Mouse (Mus musculus): ENCODE measurements around the gene Mtcp1.
A peak's percentile ranks its signal among the peaks of the same experiment; 100 is the strongest.

Mtcp1 gene

DNA sequence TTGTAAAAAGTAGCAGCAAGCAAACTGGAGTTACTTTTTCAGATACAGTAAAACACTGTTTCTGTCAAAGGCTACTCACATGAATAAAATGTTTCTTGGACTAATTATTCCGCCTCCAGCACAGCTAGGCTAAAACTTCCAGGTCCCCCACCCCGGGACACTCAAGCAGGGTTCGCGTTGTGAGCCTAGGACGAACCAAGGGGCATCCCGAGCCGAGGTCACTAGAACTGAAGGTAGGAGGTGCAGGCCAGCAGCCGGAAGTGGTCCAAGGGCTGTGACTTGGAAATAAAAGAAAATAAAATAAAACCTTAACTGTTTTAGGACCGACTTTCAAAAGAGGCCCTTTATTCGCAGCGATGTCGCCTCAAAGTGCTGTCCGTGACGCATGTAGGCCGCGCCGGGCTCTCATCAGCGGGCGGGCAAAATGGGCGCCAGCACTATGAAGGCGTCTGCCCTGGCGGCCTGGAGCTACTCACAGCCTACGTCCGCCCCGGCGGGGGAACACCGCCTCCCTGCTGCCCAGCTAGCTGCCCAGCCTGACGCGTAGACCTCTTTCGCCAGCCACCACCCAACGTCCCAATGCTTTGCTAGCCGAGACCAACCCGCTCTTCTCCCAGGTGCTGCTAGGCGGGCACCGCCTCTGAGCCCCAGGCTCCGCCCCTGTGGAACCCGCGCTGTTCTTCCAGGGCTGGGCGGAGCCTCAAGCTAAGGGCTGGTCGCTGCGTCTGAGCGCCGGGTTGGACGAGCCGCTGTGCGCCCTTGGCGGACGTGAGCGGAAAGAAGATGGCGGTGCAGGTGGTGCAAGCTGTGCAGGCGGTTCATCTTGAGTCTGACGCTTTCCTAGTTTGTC, at the start of gene Mtcp1, which contains the start of the genes Cmc4 and Brcc3:
Mtcp1 (minus strand) TSS at position 653 of the 850 bp plus-strand sequence.
Cmc4 (minus strand) TSS at position 649 of the 850 bp plus-strand sequence.
Brcc3 (plus strand) TSS at position 693 of the 850 bp plus-strand sequence.
- peak; percentile 93 for DNase-seq (ENCODE audit: low read depth, low spot score)

DNA sequence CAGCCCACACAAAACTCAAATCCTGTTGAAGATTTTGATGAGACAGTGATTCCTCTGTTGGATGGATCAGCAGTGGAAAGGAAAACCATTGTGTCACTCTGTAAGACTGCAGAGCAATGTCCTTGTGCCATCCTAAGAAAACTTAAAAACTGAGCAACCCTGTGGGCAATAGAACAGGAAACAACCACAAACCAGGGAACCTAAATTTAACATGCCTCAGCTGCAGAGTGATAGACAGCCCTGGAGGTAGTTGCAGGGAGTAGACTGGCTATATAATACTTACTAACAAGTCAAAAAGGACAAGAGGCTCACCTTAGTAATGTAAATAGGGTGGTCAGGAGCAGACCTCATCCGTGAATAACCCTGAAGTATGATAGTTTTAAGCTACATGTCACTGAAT, 38.2 kb upstream of the Mtcp1 start:
- DNase-seq (ENCODE audit: low read depth, low spot score), result no peak

DNA sequence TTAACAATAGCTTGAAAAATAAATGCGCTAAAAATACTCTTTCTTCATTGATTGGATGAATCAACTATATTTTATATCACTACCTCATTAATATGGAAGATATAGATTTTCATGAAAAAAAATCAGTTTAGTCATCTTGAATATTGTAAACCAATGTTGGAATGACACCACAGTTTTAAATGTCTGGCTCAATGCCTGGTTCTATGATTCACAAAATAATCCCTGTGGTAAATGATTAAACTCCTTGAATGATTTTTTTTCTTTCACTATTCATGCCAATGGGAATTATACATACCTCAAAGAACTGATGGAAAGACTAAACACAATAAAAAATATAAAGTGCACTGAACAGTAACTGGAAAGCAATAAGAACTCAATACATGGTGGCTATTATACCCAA, 6.7 kb downstream of the Mtcp1 start:
- no peak for DNase-seq (ENCODE audit: low read depth, low spot score)

DNA sequence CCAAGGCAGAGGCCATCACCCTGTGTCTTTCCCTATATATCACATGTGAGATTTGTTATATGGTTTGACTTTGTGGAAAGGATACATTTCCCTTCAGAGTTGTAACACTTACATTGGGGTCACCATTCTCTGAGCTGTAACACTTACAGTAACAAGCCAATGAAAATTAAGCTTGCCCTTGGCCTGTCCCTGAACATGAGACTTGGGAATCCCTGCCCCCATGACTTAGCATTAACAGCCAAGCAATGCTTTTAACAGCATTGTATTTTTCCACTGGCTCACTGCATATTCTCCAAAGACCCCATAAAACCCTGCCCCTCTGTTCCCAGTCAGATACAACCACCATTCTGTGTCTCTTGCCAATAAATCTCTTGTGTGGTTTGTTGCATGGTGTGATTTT, 13.0 kb downstream of the Mtcp1 start:
- DNase-seq (ENCODE audit: low read depth, low spot score), result no peak

DNA sequence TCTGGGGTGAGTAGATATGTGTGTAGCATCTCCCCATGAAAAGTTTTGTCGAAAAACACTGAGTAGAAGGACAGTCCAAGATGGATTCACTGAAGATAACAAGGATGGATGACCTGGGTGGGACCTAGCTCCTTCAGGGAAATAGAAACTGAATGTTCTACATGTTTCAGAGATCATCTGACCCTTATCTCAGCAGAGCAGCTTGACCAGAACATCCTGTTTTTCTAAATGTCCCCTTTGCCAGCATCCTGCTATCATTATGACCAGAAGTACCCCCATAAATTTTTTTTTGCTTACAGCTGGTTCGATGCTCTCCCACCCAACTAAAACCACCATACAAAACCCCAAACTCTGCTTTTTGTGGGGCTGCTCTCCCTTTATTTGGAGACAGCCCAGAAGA, 13.7 kb downstream of the Mtcp1 start:
- DNase-seq (ENCODE audit: low read depth, low spot score), result no peak

DNA sequence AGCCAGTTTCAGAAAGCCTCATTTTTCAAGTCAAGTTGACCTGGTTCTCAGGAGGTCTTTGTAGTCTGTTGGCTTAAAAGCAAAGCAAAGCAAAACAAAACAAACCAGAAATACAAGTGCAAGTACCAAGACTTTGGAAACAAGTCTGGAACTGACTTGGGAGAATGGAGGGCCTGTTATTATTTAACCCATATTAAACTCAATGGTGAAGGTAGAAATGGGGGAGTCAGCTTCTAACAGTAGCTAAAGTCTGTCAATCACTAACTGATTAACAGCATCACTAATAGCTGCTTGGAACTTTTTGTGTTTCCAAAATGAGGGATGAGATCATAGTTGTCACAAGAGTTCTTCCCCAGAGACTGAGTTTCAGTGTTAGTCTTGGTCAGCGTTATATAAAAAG, 16.9 kb downstream of the Mtcp1 start:
- no peak for DNase-seq (ENCODE audit: low read depth, low spot score)

DNA sequence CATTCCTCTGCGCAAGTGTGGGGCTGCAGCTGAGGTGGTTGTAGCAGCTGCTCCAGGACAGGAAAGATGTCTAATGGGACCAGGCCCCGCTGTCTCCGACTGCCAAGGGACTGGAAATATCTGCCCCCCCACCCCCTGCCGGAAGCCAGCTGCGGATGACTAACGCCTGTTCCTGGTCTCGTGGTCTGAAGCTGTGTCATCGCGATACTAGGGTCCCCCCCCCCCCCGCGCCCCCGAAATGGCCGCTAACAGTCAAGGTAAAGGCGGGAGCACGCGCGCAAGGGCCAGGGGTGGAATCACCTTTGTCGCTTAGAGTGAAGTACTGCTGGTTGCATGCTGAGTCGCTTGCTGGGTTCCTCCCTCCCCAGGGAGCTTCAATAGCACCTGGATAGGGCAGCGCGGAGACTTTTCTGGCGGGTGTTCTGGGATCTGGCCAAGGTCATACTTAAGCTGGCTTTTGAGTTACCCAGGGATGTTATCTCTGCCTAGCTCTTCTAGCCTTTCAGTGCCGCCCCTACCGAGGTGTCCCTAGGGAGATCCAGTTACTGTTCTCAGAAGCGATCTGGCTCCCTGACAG, 34.1 kb downstream of the Mtcp1 start, which contains the start of the genes Fundc2 and F8:
Fundc2 (plus strand) TSS at position 205 of the 577 bp plus-strand sequence.
F8 (minus strand) TSS at position 421 of the 577 bp plus-strand sequence.
- DNase-seq (ENCODE audit: low read depth, low spot score), result peak; percentile 86

DNA sequence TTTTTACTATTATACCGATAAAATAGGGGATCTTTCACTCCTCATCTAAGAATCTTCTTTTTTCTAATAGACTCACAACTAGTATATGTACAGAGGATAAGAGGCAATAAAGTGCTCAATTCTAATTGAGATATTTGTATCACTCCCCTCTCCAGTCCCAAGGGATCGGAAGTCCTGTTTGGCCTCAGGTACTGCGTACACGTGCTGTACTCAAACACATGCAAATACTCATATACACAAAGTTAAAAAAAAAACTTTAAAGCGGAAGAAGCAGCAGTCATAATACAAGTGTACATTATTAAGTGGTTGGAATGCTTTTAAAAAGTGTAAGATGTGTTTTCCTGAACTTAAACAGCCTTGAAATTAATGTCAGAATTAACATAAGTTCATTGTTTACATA, 34.7 kb downstream of the Mtcp1 start:
- DNase-seq (ENCODE audit: low read depth, low spot score), result no peak

DNA sequence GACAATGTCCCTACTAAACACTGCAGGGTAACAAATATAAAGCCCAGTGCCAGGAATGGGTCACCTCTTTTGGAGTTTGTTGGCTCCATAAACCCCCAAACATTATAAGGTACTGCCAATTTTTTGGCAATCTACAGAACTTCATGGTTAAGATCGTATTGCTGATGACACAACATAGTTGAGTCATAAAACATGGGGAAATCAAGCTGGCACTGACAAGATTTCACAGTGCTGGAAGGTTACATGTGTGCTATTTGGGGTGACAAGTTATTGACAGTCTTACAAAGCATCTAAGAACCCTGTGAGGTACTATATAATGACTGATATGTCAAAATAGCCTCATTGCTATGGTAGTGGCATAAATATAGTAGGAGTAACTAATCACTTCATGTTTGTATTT, 35.2 kb downstream of the Mtcp1 start:
- no peak for DNase-seq (ENCODE audit: low read depth, low spot score)

DNA sequence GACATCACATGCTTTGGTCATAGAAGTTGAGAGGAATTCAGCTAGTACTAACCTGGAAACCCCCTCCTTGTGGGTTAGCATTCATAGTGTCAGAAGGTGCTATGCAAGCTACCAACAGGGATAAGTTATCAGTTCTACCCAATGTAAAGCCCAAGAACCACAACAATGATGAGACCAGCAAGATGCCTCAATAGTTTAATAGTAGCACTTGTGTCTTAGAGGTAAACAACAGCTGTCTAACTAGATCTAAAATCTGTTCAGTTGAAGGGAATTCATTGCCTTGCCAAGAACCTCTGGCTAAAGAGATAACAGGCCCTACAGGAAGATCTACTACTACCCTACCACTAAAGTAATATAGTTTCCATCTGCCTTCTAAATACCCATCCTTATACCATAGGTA, 39.6 kb downstream of the Mtcp1 start:
- DNase-seq (ENCODE audit: low read depth, low spot score), result no peak

DNA sequence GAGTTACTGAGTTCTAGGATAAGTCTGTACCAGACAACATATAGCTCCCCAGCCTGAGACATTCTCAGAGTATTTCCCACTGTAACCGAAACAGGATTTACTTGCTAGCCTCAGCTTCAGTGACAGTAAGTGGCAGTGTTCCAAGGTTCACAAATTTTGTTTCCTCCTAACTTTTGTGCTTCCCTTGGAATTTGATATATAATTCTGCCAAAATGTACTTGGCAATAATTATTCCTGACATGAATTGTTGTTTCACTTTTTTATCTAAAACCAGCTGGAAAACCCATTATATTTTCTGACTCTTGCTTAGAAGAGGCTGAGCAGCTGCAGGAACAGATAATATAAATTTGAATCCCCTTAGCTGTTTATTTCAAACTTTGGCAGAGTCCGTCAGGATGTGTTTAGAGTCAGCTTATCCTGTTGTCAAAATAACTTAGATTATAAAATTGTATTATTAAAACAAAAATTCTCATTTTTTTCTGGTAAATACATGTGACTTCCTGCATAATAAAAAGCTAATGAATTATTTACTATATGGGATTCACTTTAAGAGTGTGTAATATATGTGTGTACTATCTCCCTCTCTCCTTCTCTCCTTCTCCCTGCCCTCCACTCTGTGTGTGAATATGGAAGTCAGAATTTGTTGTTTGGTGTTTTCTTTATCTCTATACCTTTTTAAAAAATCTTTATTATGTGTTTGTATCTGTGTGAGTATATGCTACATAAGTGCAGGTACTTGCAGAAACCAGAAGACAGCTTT, 43.5 kb downstream of the Mtcp1 start:
- DNase-seq (ENCODE audit: low read depth, low spot score), result no peak

DNA sequence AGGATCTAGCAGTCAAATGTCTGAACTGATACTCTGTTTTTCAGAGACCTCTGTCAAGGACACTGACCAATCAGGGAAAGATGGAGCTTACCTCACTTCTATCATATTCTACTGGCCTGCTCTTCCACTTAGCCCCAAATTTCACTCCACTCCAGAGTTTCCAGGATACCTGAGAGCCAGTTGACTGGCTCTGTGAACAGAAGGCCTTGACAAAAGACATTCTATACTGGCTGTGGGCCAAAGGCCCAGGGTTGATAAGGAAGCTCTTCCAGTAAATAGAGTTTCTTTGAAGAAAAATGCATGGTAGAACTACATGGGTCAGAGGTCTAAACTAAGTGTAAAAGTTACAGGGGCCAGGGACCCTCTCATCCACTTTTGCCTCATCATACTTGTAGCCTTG, 46.2 kb downstream of the Mtcp1 start:
- DNase-seq (ENCODE audit: low read depth, low spot score), result no peak
